In the genomic region with DNA sequence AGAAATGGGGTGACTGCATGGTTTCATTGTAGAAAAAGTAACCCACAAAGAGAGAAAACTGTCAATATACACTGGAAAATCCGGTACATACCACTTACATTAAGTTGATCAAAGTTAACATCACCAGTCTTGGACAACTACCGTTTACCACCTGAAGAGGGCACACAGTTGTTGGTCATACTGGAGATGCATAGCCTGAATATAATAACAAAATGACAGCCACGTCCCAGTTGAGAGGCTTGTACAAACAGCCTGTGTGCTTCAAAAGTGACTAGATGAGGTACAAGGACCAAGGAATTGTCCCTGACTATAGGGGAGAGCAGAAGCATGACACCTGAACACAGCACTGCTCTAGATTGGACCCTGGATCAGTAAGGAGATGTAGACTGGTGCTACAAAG, we compare ENCODE assay signal across 10 mouse cellular contexts. TPM values are rescaled to one million over a fixed set of nuclear protein-coding genes. Genes with fewer than 3 reads are reported as not detected.
DNase-seq lines count a peak whose midpoint lies in the region; ATAC-seq and TF ChIP-seq lines count a peak whose summit lies in the region.
"Had no signal": no experiment of that assay in that cellular context is flagged by ENCODE, and none has a peak within 500 bp of the region (broad histone marks: within the 10 kb centered on the region; RNA-seq: fewer than 3 reads in every experiment).

No protein-coding gene starts in this region.

- peak; percentile 83 for TF ChIP-seq RAD21 in MEL (IDR thresholded peaks at IDR 0.05; ENCODE audit: low read depth, low read length)

- WGBS in hindbrain, postnatal 0 days, result 68% methylated on average over 3 of the region's 3 CpGs
- 69% methylated on average over 3 of the region's 3 CpGs for WGBS in hindbrain, embryonic 11.5 days

- H3K79me2 ChIP-seq in MEL (ENCODE audit: control insufficient read depth, insufficient read depth, low read length, poor library complexity), result no peaks in the 10 kb centered on the region

- H3K27me3 ChIP-seq in hindbrain, postnatal 0 days (ENCODE audit: insufficient read depth, low read length), result no peaks in the 10 kb centered on the region
- H3K27me3 ChIP-seq in hindbrain, embryonic 11.5 days (ENCODE audit: control insufficient read depth, insufficient read depth, low read length), result no peaks in the 10 kb centered on the region
- no peaks in the 10 kb centered on the region for H3K27me3 ChIP-seq in MEL (ENCODE audit: control insufficient read depth in 1 of 2, insufficient read depth in 2 of 2, low read length in 2 of 2)
- H3K27me3 ChIP-seq: limb, embryonic 12.5 days; stomach, embryonic 15.5 days had no signal

- no peaks in the 10 kb centered on the region for H3K4me1 ChIP-seq in hindbrain, postnatal 0 days (ENCODE audit: insufficient read depth, low read length)
- no peaks in the 10 kb centered on the region for H3K4me1 ChIP-seq in hindbrain, embryonic 11.5 days (replicated peaks; ENCODE audit: control insufficient read depth, insufficient read depth, low read length)
- peaks cover 11 to 12% of the 10 kb centered on the region in 2 experiments for H3K4me1 ChIP-seq in MEL (ENCODE audit: control insufficient read depth in 1 of 2, insufficient read depth in 2 of 2, low read length in 2 of 2)
- H3K4me1 ChIP-seq: limb, embryonic 12.5 days; stomach, embryonic 15.5 days had no signal

- H3K9me3 ChIP-seq in hindbrain, postnatal 0 days (ENCODE audit: low read length), result no peaks in the 10 kb centered on the region
- no peaks in the 10 kb centered on the region for H3K9me3 ChIP-seq in hindbrain, embryonic 11.5 days (ENCODE audit: control insufficient read depth, low read length)
- H3K9me3 ChIP-seq in MEL (replicated peaks; ENCODE audit: insufficient read depth, low read length), result no peaks in the 10 kb centered on the region
- H3K9me3 ChIP-seq: limb, embryonic 12.5 days; stomach, embryonic 15.5 days had no signal

- TF ChIP-seq EP300 in MEL (IDR thresholded peaks at IDR 0.05; ENCODE audit: low read depth in 1 of 2, low read length in 2 of 2), result no peak

- no peak for TF ChIP-seq POLR2A in MEL (IDR thresholded peaks at IDR 0.05; ENCODE audit: control insufficient read depth in 1 of 2, insufficient read depth in 1 of 2, low read depth in 1 of 2, low read length in 2 of 2, poor library complexity in 1 of 2)

- TF ChIP-seq CTCF in hindbrain, postnatal 0 days (IDR thresholded peaks at IDR 0.05; ENCODE audit: low read depth), result peak; percentile 64
- peak; percentile 40 to 77 (median 59) for TF ChIP-seq CTCF in MEL (IDR thresholded peaks at IDR 0.05 in 2 of 3, conservative IDR thresholded peaks at IDR 0.05 in 1 of 3; ENCODE audit: control insufficient read depth in 1 of 3, insufficient read depth in 1 of 3, low read depth in 2 of 3, low read length in 3 of 3, poor library complexity in 1 of 3, severe bottlenecking in 1 of 3)

- H3K9ac ChIP-seq in hindbrain, postnatal 0 days (replicated peaks; ENCODE audit: low read length), result no peak overlapping the region
- H3K9ac ChIP-seq in hindbrain, embryonic 11.5 days (ENCODE audit: low read depth, low read length), result no peak overlapping the region
- no peak overlapping the region for H3K9ac ChIP-seq in MEL (ENCODE audit: control insufficient read depth, low read depth, low read length, poor library complexity, severe bottlenecking)
- H3K9ac ChIP-seq: limb, embryonic 12.5 days; stomach, embryonic 15.5 days had no signal

- DNase-seq in hindbrain, postnatal 0 days (ENCODE audit: low spot score), result peak; percentile 35
- no peak for DNase-seq in hindbrain, embryonic 11.5 days (ENCODE audit: low spot score)
- peak; percentile 76 for DNase-seq in MEL (ENCODE audit: low read depth, low spot score)
- DNase-seq in cerebellum, adult 9-11 months, result peak; percentile 17
- DNase-seq in kidney, postnatal 36 days, result peak; percentile 39 to 59
- DNase-seq in natural killer cell, adult 2 months (ENCODE audit: low spot score in 2 of 2), result peak; percentile 65 to 71
- DNase-seq in gastrocnemius, postnatal 4 days (ENCODE audit: low spot score in 2 of 2), result no peak
- DNase-seq in frontal cortex, postnatal 14 days (ENCODE audit: low spot score in 2 of 2), result no peak

- no peak overlapping the region for H3K27ac ChIP-seq in hindbrain, postnatal 0 days
- no peak overlapping the region for H3K27ac ChIP-seq in hindbrain, embryonic 11.5 days (ENCODE audit: low read depth, low read length)
- H3K27ac ChIP-seq in MEL (ENCODE audit: control insufficient read depth, low read depth, low read length), result no peak overlapping the region
- H3K27ac ChIP-seq: limb, embryonic 12.5 days; stomach, embryonic 15.5 days had no signal

- H3K4me3 ChIP-seq in hindbrain, postnatal 0 days (ENCODE audit: low read length), result no peak overlapping the region
- no peak overlapping the region for H3K4me3 ChIP-seq in hindbrain, embryonic 11.5 days (ENCODE audit: low read depth, low read length)
- H3K4me3 ChIP-seq in MEL (ENCODE audit: control insufficient read depth in 1 of 2, insufficient read depth in 1 of 2, low read depth in 2 of 2, low read length in 2 of 2), result no peak overlapping the region
- H3K4me3 ChIP-seq: limb, embryonic 12.5 days; stomach, embryonic 15.5 days had no signal

- no peak for ATAC-seq in hindbrain, postnatal 0 days
- ATAC-seq in hindbrain, embryonic 11.5 days (ENCODE audit: low FRiP score), result no peak; the same call in 1 of the 2 replicates

- H3K36me3 ChIP-seq in hindbrain, postnatal 0 days (ENCODE audit: insufficient read depth, low read length), result peaks cover 9% of the 10 kb centered on the region; the same call in 1 of the 2 replicates
- H3K36me3 ChIP-seq in hindbrain, embryonic 11.5 days (ENCODE audit: control insufficient read depth, insufficient read depth, low read length), result no peaks in the 10 kb centered on the region
- H3K36me3 ChIP-seq in MEL (ENCODE audit: control insufficient read depth in 1 of 2, insufficient read depth in 2 of 2, low read length in 2 of 2), result peaks cover 0 to 21% of the 10 kb centered on the region in 2 experiments; a peak in 2 of 4 replicates
- H3K36me3 ChIP-seq: stomach, embryonic 15.5 days had no signal

- no peak overlapping the region for H3K4me2 ChIP-seq in hindbrain, postnatal 0 days (ENCODE audit: low read depth, low read length)
- no peak overlapping the region for H3K4me2 ChIP-seq in hindbrain, embryonic 11.5 days (replicated peaks; ENCODE audit: low read depth, low read length)
- H3K4me2 ChIP-seq: limb, embryonic 12.5 days; stomach, embryonic 15.5 days had no signal

TF ChIP-seq in MEL, 35 proteins besides CTCF, POLR2A, EP300 and RAD21:
- no peak for TF ChIP-seq ELF1 (IDR thresholded peaks at IDR 0.05; ENCODE audit: low read depth, low read length)
- no peak for TF ChIP-seq MAFK (IDR thresholded peaks at IDR 0.05; ENCODE audit: borderline replicate concordance, low read depth, low read length)
- no peak for TF ChIP-seq MAX (IDR thresholded peaks at IDR 0.05; ENCODE audit: low read length)
- TF ChIP-seq SMC3 (IDR thresholded peaks at IDR 0.05; ENCODE audit: low read depth, low read length), result peak; percentile 91
- TF ChIP-seq MEF2A (IDR thresholded peaks at IDR 0.05; ENCODE audit: extremely low read depth, insufficient replicate concordance, low read depth, low read length, poor library complexity, severe bottlenecking), result no peak
- TF ChIP-seq ZC3H11A (IDR thresholded peaks at IDR 0.05; ENCODE audit: low read depth, low read length), result peak; percentile 89
- TF ChIP-seq NRF1 (IDR thresholded peaks at IDR 0.05; ENCODE audit: insufficient read depth, low read depth, low read length, poor library complexity, severe bottlenecking), result no peak
- TF ChIP-seq SIN3A (IDR thresholded peaks at IDR 0.05; ENCODE audit: low read length), result 0 out of 2 replicates have a peak, but pooled peaks have one; percentile 37
- TF ChIP-seq USF1 (IDR thresholded peaks at IDR 0.05; ENCODE audit: low read depth, low read length), result no peak

RNA-seq across cellular contexts. Expression of gene Cd47, which starts 34.0 kb away (rescaled TPM):
- 38.9 and 44.3 TPM in 2 replicates for total RNA-seq in hindbrain, postnatal 0 days (2014; rRNA removed)
- polyA plus RNA-seq in hindbrain, postnatal 0 days (2015; fragmentation: Nextera tagmentation; extraction: Ambion mirVana), result 235 and 238 TPM in 2 replicates
- 76.5 and 83.4 TPM in 2 replicates for polyA plus RNA-seq in hindbrain, embryonic 11.5 days (2014; fragmentation: Nextera tagmentation; extraction: Ambion mirVana)
- 57.5 and 86.6 TPM in 2 replicates for total RNA-seq in MEL (2012; rRNA removed)
- 10 to 100 TPM; 45.9 to 51.7 TPM for polyA plus RNA-seq in MEL (2012; ENCODE audit: insufficient read depth in 1 of 2, insufficient read length in 2 of 2, low read depth in 1 of 2, low replicate concordance in 2 of 2, missing spikeins in 1 of 2)
- total RNA-seq in gastrocnemius, postnatal 4 days (2021), result 10 to 100 TPM; 53.2 to 55.3 TPM

Comparison
In these comparisons a context has a peak if more than half of its experiments do, and no peak if none do; other contexts are left out.
1. DNase-seq: peak in hindbrain, postnatal 0 days (single experiment), MEL (single experiment), cerebellum, adult 9-11 months (single experiment), kidney, postnatal 36 days (2 of 2) and natural killer cell, adult 2 months (2 of 2); none in hindbrain, embryonic 11.5 days (single experiment), gastrocnemius, postnatal 4 days (0 of 2) and frontal cortex, postnatal 14 days (0 of 2).